Mouse (Mus musculus): ENCODE measurements around the gene Nhsl2.

DNA sequence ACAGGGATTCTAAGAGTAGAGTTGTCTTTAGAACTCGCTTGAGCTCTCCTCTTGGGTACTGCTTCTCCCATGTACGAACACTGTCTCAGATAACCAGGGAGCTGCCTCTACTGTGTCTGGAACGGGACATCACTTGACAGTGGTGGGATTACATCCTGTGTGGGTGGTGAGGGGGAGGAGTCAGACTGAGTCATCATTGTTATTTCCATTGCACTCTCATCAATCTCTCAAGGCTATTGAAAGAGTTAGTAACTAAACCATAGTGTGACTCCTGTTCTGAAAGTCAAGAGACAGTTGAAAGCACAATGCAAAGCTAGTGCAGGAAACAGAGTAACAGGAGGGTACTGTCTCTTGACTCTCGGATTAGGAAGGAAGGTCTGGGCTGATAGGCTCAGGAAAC lies 29.4 kb downstream of the Nhsl2 start:
- no peak for TF ChIP-seq CTCF (IDR thresholded peaks at IDR 0.05; ENCODE audit: low read depth, low read length)
- no peak for TF ChIP-seq POLR2A (IDR thresholded peaks at IDR 0.05; ENCODE audit: insufficient read depth, low read length)
